Mouse (Mus musculus): ENCODE measurements around the gene Armcx1. TPM values are rescaled to one million over a fixed set of nuclear protein-coding genes. Genes with fewer than 3 reads are reported as not detected.

The Armcx1 gene
- polyA plus RNA-seq, 1 experiment from 2014 or later: 76.9 TPM

Small RNAs within 50 kb of the gene (microRNA-seq; reads per million reads assigned to microRNA genes)
- not detected for gene Mir7093

Other genes with a start within 250 kb of the Armcx1 start
- gene Taf7l, start 241.5 kb upstream of the Armcx1 start, polyA plus RNA-seq (2016; fragmentation: Nextera tagmentation; extraction: Ambion mirVana): 0.35 TPM in 1 of 2 replicates, not detected in the other
- gene Timm8a1, start 176.1 kb upstream of the Armcx1 start, polyA plus RNA-seq (2016; fragmentation: Nextera tagmentation; extraction: Ambion mirVana): 41.9 and 49.2 TPM in 2 replicates
- gene Btk, start 134.4 kb upstream of the Armcx1 start, polyA plus RNA-seq (2016; fragmentation: Nextera tagmentation; extraction: Ambion mirVana): 0.76 and 0.85 TPM in 2 replicates
- gene Rpl36a, start 132.3 kb upstream of the Armcx1 start, polyA plus RNA-seq (2016; fragmentation: Nextera tagmentation; extraction: Ambion mirVana): 236 and 276 TPM in 2 replicates
- gene Gla, start 116.8 kb upstream of the Armcx1 start, polyA plus RNA-seq (2016; fragmentation: Nextera tagmentation; extraction: Ambion mirVana): 3.7 and 4.8 TPM in 2 replicates
- gene Hnrnph2, start 116.8 kb upstream of the Armcx1 start, polyA plus RNA-seq (2016; fragmentation: Nextera tagmentation; extraction: Ambion mirVana): 177 and 186 TPM in 2 replicates
- gene Armcx4, start 31.4 kb upstream of the Armcx1 start, polyA plus RNA-seq (2016; fragmentation: Nextera tagmentation; extraction: Ambion mirVana): 7.2 and 7.5 TPM in 2 replicates
- 29.8 and 31.9 TPM in 2 replicates for gene Armcx6, start 33.5 kb downstream of the Armcx1 start, polyA plus RNA-seq (2016; fragmentation: Nextera tagmentation; extraction: Ambion mirVana)
- gene Armcx3, start 38.6 kb downstream of the Armcx1 start, polyA plus RNA-seq (2016; fragmentation: Nextera tagmentation; extraction: Ambion mirVana): 62.5 and 71.3 TPM in 2 replicates
- gene Armcx2, start 91.3 kb downstream of the Armcx1 start, polyA plus RNA-seq (2016; fragmentation: Nextera tagmentation; extraction: Ambion mirVana): 95.8 and 96.2 TPM in 2 replicates
- 0.47 and 1.1 TPM in 2 replicates for gene Nxf2, start 246.8 kb downstream of the Armcx1 start, polyA plus RNA-seq (2016; fragmentation: Nextera tagmentation; extraction: Ambion mirVana)

Data from hindbrain, embryonic 12.5 days (tissue).